Mouse (Mus musculus): Measurements from ENCODE around the gene Cmya5. TPM values are rescaled to one million over a fixed set of nuclear protein-coding genes. Genes with fewer than 3 reads are reported as not detected.
A peak's percentile ranks its signal among the peaks of the same experiment; 100 is the strongest.
"Not testable (repeated sequence)": the region's sequence is repeated elsewhere in the genome, so short reads cannot be mapped to it uniquely, and the experiment has no call there.

Gene Cmya5
- total and polyA plus RNA-seq, 3 experiments: 0.06 to 0.38 (median 0.20) TPM

GRCm38 (mm10) chr13:93122321-93122720 lies 22.2 kb downstream of the Cmya5 start:
- DNase-seq: no peak

- DNase-seq: no peak
Measured at GRCm38 (mm10) chr13:93117241-93117640, 27.3 kb downstream of the Cmya5 start.

GRCm38 (mm10) chr13:93102340-93103090 lies 42.0 kb downstream of the Cmya5 start:
- no peak for DNase-seq

GRCm38 (mm10) chr13:93098596-93098995 lies 45.9 kb downstream of the Cmya5 start:
- DNase-seq: no peak

GRCm38 (mm10) chr13:93096643-93097042 lies 47.9 kb downstream of the Cmya5 start:
- DNase-seq: no peak

- no peak for DNase-seq
Measured at GRCm38 (mm10) chr13:93095097-93095791, 49.3 kb downstream of the Cmya5 start.

- DNase-seq: no peak
Measured at GRCm38 (mm10) chr13:93094204-93094935, 50.2 kb downstream of the Cmya5 start.

GRCm38 (mm10) chr13:93093697-93094096 lies 50.8 kb downstream of the Cmya5 start:
- no peak for DNase-seq

- no peak for DNase-seq
Measured at GRCm38 (mm10) chr13:93092916-93093429, 51.6 kb downstream of the Cmya5 start.

- no peak for DNase-seq
Measured at GRCm38 (mm10) chr13:93091866-93092455, 52.6 kb downstream of the Cmya5 start.

GRCm38 (mm10) chr13:93091176-93091575 lies 53.3 kb downstream of the Cmya5 start:
- no peak for DNase-seq

- no peak for DNase-seq
Measured at GRCm38 (mm10) chr13:93089481-93089880, 55.0 kb downstream of the Cmya5 start.

- DNase-seq: no peak
Measured at GRCm38 (mm10) chr13:93085711-93086110, 58.8 kb downstream of the Cmya5 start.

GRCm38 (mm10) chr13:93082324-93082723 lies 62.2 kb downstream of the Cmya5 start:
- DNase-seq: not testable (repeated sequence)

- no peak for DNase-seq
Measured at GRCm38 (mm10) chr13:93080859-93081258, 63.7 kb downstream of the Cmya5 start.

- DNase-seq: no peak
Measured at GRCm38 (mm10) chr13:93074147-93074641, 70.3 kb downstream of the Cmya5 start.

GRCm38 (mm10) chr13:93073595-93073994 lies 70.9 kb downstream of the Cmya5 start:
- peak; percentile 22 for DNase-seq

GRCm38 (mm10) chr13:93072871-93073411 lies 71.6 kb downstream of the Cmya5 start:
- no peak for DNase-seq

- no peak for DNase-seq
Measured at GRCm38 (mm10) chr13:93070406-93070805, 74.1 kb downstream of the Cmya5 start.

- peak; percentile 20 for DNase-seq
Measured at GRCm38 (mm10) chr13:93069481-93069880, 75.0 kb downstream of the Cmya5 start.

GRCm38 (mm10) chr13:93068353-93068752 lies 76.2 kb downstream of the Cmya5 start:
- DNase-seq: no peak
